Mouse (Mus musculus) heart, embryonic 14.5 days (tissue): ENCODE results near the gene Rad51b. TPM values are rescaled to one million over a fixed set of nuclear protein-coding genes. Genes with fewer than 3 reads are reported as not detected.

ENCODE experiments used
- ATAC-seq: fragments of 200-750 bp; cut with Nextera tagmentation; 2 replicates; pipeline ENCODE4 v1.8.0; 2017; ENCODE audit warnings: low read depth, moderate TSS enrichment; ENCODE audit not compliant: insufficient number of reproducible peaks, insufficient read depth, low FRiP score
- H3K27ac ChIP-seq, 2 experiments: fragments of 200-500 bp in 1 of 2; fragments of 300-500 bp in 1 of 2; sonication (generic) in 1 of 2; replicated peaks in 1 of 2; 2 replicates each; pipeline ENCODE4 v1.5.1; 2012 to 2014; ENCODE audit warnings: low read depth in 2 of 2, low read length in 2 of 2, control low read depth in 1 of 2, mild to moderate bottlenecking in 1 of 2, mixed read lengths in 1 of 2; ENCODE audit not compliant: control insufficient read depth in 1 of 2, insufficient read depth in 1 of 2
- H3K27me3 ChIP-seq: fragments of 300-500 bp; sonication (generic); 2 replicates; pipeline ENCODE4 v1.6.1; 2014; ENCODE audit warnings: mild to moderate bottlenecking, low read length, control low read depth; ENCODE audit not compliant: control insufficient read depth, insufficient read depth
- H3K36me3 ChIP-seq: fragments of 300-500 bp; sonication (generic); 2 replicates; pipeline ENCODE4 v1.6.1; 2014; ENCODE audit warnings: mild to moderate bottlenecking, control low read depth, low read length, mixed read lengths; ENCODE audit not compliant: control insufficient read depth, insufficient read depth
- H3K4me1 ChIP-seq, 2 experiments: fragments of 200-500 bp in 1 of 2; fragments of 300-500 bp in 1 of 2; sonication (generic) in 1 of 2; 2 replicates each; pipeline ENCODE4 v1.6.1; 2012 to 2014; ENCODE audit warnings: low read length in 2 of 2, control low read depth in 1 of 2, mixed read lengths in 1 of 2; ENCODE audit not compliant: control insufficient read depth in 2 of 2, insufficient read depth in 2 of 2
- H3K4me2 ChIP-seq: fragments of 300-500 bp; sonication (generic); 2 replicates; pipeline ENCODE4 v1.6.1; 2014; ENCODE audit warnings: mild to moderate bottlenecking, low read length
- H3K4me3 ChIP-seq, 2 experiments: fragments of 200-500 bp in 1 of 2; fragments of 300-500 bp in 1 of 2; sonication (generic) in 1 of 2; 2 replicates each; pipeline ENCODE4 v1.5.1; 2012 to 2014; ENCODE audit warnings: low read length in 2 of 2, mild to moderate bottlenecking in 2 of 2, control low read depth in 1 of 2, low read depth in 1 of 2, moderate library complexity in 1 of 2; ENCODE audit not compliant: control insufficient read depth in 1 of 2, insufficient read depth in 1 of 2
- H3K9ac ChIP-seq: fragments of 300-500 bp; sonication (generic); 2 replicates; pipeline ENCODE4 v1.6.1; 2014; ENCODE audit warnings: mild to moderate bottlenecking, low read length
- H3K9me3 ChIP-seq: fragments of 300-500 bp; sonication (generic); 2 replicates; pipeline ENCODE4 v1.6.1; 2016; ENCODE audit warnings: low read length, control low read depth; ENCODE audit not compliant: control insufficient read depth
- WGBS: fragments of 180-500 bp; shearing (Covaris S2); extraction: QIAGEN DNeasy Blood & Tissue Kit; methylation state at CpG from one replicate; pipeline ENCODE4 v1.1.7; 2014; 5-methylcytosine and 5-hydroxymethylcytosine counted together
- polyA plus RNA-seq: library from polyadenylated mRNA; unstranded; fragments of >200 nt; fragmentation: Nextera tagmentation; extraction: Ambion mirVana; gene quantifications from 2 replicates; pipeline ENCODE4 v1.2.1, GENCODE M21; 2014

The Rad51b gene
- polyA plus RNA-seq, 1 experiment from 2014 or later = 4.2 TPM

DNA sequence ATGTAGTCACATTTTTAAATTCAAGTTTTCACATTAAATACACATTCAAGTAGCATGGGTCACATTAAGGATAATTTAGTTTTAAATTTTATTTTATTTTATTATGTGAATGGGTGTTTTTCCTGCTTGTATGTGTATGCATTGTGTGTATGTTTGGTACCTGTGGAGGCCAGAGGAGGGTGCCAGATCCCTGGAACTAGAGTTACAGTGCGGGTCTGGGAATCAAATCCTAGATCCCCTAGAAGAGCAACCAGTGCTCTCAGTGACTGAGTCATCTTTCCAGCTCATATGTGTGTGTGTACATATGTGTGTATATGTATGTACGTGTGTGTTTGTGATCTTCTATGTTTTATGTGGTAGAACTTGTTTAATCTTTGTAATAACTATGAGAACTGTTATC is 62.3 kb downstream of the Rad51b start:
- no peak overlapping the region for H3K4me2 ChIP-seq
- no peaks in the 10 kb centered on the region for H3K27me3 ChIP-seq
- H3K27ac ChIP-seq = no peak overlapping the region
- no peak overlapping the region for H3K9ac ChIP-seq
- peaks cover 2 to 9% of the 10 kb centered on the region in 2 experiments; a peak in 2 of 4 replicates for H3K4me1 ChIP-seq
- ATAC-seq = no peak
- WGBS = 98% methylated on average over 2 of the region's 2 CpGs
- no peaks in the 10 kb centered on the region for H3K36me3 ChIP-seq
- H3K9me3 ChIP-seq = peaks cover 8% of the 10 kb centered on the region; the same call in 1 of the 2 replicates
- no peak overlapping the region for H3K4me3 ChIP-seq

DNA sequence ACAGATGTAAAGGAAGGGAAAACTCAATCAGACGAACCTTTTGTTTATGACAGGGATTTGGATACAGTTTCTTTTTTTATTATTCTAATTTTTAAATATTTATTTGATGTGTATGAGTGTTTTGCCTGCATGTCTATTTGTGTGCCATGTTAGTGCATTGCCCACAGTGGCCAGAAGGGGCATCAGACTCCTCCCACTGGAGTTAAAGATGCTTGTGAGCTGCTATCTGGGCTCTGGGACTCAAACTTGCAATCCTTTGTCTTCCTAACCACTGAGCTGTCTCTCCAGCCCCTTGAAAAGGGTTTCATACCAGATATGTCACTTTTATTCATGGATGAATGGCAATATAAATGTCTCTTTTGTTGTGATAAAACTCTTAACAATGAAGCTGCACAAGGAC is 65.1 kb downstream of the Rad51b start:
- Histone ChIP-seq H3K27me3 (no peaks in the 10 kb centered on the region), H3K36me3 (no peaks in the 10 kb centered on the region), H3K27ac (no peak overlapping the region), H3K4me3 (no peak overlapping the region), H3K4me1 (peaks cover 0 to 8% of the 10 kb centered on the region in 2 experiments; a peak in 1 of 4 replicates), H3K9me3 (peaks cover 11% of the 10 kb centered on the region; the same call in 1 of the 2 replicates), H3K9ac (no peak overlapping the region), H3K4me2 (no peak overlapping the region)
- whole genome bisulfite sequencing = 76% methylated on average over 1 of the region's 1 CpGs
- ATAC-seq = no peak

- Histone ChIP-seq H3K9me3 (peaks cover 16% of the 10 kb centered on the region), H3K27ac (no peak overlapping the region), H3K36me3 (no peaks in the 10 kb centered on the region), H3K9ac (no peak overlapping the region), H3K27me3 (no peaks in the 10 kb centered on the region), H3K4me3 (no peak overlapping the region), H3K4me2 (no peak overlapping the region), H3K4me1 (peaks cover 2 to 18% of the 10 kb centered on the region in 2 experiments; a peak in 3 of 4 replicates)
- WGBS = 65% methylated on average over 2 of the region's 2 CpGs
- ATAC-seq = no peak
These were observed 67.2 kb downstream of the Rad51b start for GRCm38 (mm10) chr12:79364284-79364683.

DNA sequence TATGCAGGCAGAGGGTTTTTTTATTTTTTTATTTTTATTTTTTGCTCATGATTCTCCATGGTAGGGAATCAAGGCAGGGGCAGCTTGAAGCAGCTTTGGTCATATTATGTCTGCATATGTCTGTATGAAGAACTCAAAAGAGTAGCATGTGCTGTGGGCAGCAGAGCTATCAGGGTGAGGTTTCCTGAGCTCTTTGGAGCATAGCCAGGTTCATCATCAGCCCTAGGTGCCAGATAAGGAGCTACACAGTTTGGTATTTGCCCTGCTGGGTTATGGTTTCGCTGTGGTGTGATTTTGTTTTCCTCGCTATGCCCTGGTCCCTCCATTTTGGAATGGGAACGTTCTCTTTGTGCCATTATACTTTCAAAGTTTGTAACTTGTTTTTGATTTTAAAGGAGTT is 71.7 kb downstream of the Rad51b start:
- Histone ChIP-seq H3K27me3 (no peaks in the 10 kb centered on the region), H3K4me3 (no peak overlapping the region), H3K9ac (no peak overlapping the region), H3K9me3 (peaks cover 10% of the 10 kb centered on the region), H3K4me1 (peaks cover 2 to 23% of the 10 kb centered on the region in 2 experiments; a peak in 3 of 4 replicates), H3K36me3 (no peaks in the 10 kb centered on the region), H3K27ac (peak overlapping the region; percentile 60 to 65; a peak in 3 of 4 replicates), H3K4me2 (no peak overlapping the region)
- ATAC-seq = peak; percentile 71; the same call in 1 of the 2 replicates
- 40% methylated on average over 3 of the region's 3 CpGs for WGBS

DNA sequence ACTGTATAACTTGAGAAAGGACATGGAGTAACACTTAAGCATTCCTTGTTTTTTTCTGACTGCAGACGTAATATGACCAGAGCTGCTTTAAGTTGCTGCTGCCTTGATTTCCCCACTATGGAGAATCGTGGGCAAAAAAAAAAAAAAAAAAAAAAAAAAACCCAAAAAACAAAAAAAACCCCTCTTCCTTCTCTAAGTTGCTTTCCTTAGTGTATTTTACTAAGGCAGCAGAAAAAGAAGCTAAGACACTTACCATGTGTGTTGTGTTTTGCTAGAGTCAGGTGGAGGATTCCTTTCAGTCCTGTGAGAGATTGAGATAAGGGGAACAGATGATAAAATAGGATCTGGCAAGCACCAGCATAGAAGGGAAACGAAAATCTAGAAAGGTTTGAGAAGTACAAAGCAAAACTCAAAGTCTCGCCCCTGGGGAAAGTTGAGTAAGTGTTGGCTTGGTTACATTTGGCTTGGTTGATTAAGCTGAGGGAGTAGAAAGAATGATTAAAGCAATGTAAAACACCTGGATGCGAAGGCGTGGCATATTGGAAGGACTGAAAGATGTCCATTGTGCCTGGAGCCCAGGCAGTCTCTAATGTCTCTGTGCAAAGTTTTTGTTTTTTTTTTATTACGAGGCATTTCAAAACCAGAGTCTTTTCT is 72.6 kb downstream of the Rad51b start:
- ATAC-seq = no peak
- Histone ChIP-seq H3K4me3 (no peak overlapping the region), H3K9me3 (peaks cover 9% of the 10 kb centered on the region; the same call in 1 of the 2 replicates), H3K9ac (no peak overlapping the region), H3K27me3 (no peaks in the 10 kb centered on the region), H3K27ac (peak overlapping the region; percentile 60 to 65; a peak in 2 of 4 replicates), H3K4me1 (peaks cover 2 to 19% of the 10 kb centered on the region in 2 experiments; a peak in 3 of 4 replicates), H3K36me3 (no peaks in the 10 kb centered on the region), H3K4me2 (no peak overlapping the region)
- WGBS = 74% methylated on average over 7 of the region's 7 CpGs

GRCm38 (mm10) chr12:79372697-79373096 is 75.6 kb downstream of the Rad51b start:
- Histone ChIP-seq H3K4me1 (peaks cover 2 to 16% of the 10 kb centered on the region in 2 experiments; a peak in 3 of 4 replicates), H3K36me3 (no peaks in the 10 kb centered on the region), H3K4me2 (no peak overlapping the region), H3K4me3 (no peak overlapping the region), H3K27ac (no peak overlapping the region), H3K9me3 (peaks cover under 1% of the 10 kb centered on the region; the same call in 1 of the 2 replicates), H3K9ac (no peak overlapping the region), H3K27me3 (no peaks in the 10 kb centered on the region)
- WGBS = 74% methylated on average over 5 of the region's 5 CpGs
- no peak for ATAC-seq

DNA sequence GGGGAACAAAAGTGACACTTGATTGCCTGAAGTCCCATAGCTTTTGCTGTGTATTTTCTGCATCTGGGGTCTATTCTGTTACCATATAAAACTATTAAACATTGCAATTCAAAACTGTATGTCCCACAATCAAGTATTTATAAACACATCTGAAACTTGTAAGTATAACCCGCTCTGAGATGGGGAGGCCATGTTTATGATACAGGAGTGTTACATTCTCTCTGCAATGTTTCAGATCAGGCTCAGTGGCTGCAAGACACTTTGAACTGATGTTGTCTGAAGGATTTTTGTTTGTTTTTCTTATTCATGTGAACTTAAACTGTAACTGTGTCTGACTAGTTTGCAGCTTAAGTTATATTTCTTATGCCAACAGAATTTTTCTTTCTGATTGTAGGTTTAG is 80.3 kb downstream of the Rad51b start:
- no peak for ATAC-seq
- WGBS = 90% methylated on average over 1 of the region's 1 CpGs
- H3K27ac ChIP-seq = no peak overlapping the region

More for the DNA sequence above, 80.3 kb downstream of the Rad51b start:
- H3K36me3 ChIP-seq = no peaks in the 10 kb centered on the region
- peaks cover 2 to 7% of the 10 kb centered on the region in 2 experiments; a peak in 3 of 4 replicates for H3K4me1 ChIP-seq
- H3K4me3 ChIP-seq = no peak overlapping the region
- H3K9ac ChIP-seq = no peak overlapping the region
- H3K27me3 ChIP-seq = no peaks in the 10 kb centered on the region
- H3K4me2 ChIP-seq = no peak overlapping the region
- no peaks in the 10 kb centered on the region for H3K9me3 ChIP-seq
